Mouse (Mus musculus) intestine, embryonic 14.5 days (tissue): ENCODE results near the gene Atrx. TPM values are rescaled to one million over a fixed set of nuclear protein-coding genes. Genes with fewer than 3 reads are reported as not detected.
"Not testable (repeated sequence)": the region's sequence is repeated elsewhere in the genome, so short reads cannot be mapped to it uniquely, and the experiment has no call there.

Experiments used
- ATAC-seq: fragments of 200-750 bp; cut with Nextera tagmentation; replicated peaks from 2 replicates; pipeline ENCODE4 v1.8.0; 2017; ENCODE audit warnings: low read depth, moderate number of reproducible peaks, moderate TSS enrichment, moderate library complexity; ENCODE audit not compliant: low FRiP score, low TSS enrichment
- DNase-seq: peaks from one replicate; pipeline ENCODE4 v3.0.0-alpha.2; 2018; ENCODE audit warnings: low spot score
- H3K27ac ChIP-seq: fragments of 300-500 bp; sonication (generic); 2 replicates; pipeline ENCODE4 v1.5.1; 2014; ENCODE audit warnings: low read depth, mild to moderate bottlenecking, control low read depth
- H3K27me3 ChIP-seq: fragments of 300-500 bp; sonication (generic); replicated peaks from 2 replicates; pipeline ENCODE4 v1.6.1; 2014; ENCODE audit warnings: low read length, control low read depth; ENCODE audit not compliant: control insufficient read depth, insufficient read depth
- H3K36me3 ChIP-seq: fragments of 300-500 bp; sonication (generic); 2 replicates; pipeline ENCODE4 v1.6.1; 2014; ENCODE audit warnings: low read length, control low read depth; ENCODE audit not compliant: control insufficient read depth, insufficient read depth
- H3K4me1 ChIP-seq: fragments of 300-500 bp; sonication (generic); replicated peaks from 2 replicates; pipeline ENCODE4 v1.6.1; 2014; ENCODE audit warnings: low read length, control low read depth, mixed read lengths; ENCODE audit not compliant: control insufficient read depth, insufficient read depth
- H3K4me2 ChIP-seq: fragments of 300-500 bp; sonication (generic); 2 replicates; pipeline ENCODE4 v1.6.1; 2014; ENCODE audit warnings: low read length
- H3K4me3 ChIP-seq: fragments of 300-500 bp; sonication (generic); 2 replicates; pipeline ENCODE4 v1.5.1; 2014; ENCODE audit warnings: low read depth, low read length, control low read depth, mixed read lengths
- H3K9ac ChIP-seq: fragments of 300-500 bp; sonication (generic); 2 replicates; pipeline ENCODE4 v1.6.1; 2014; ENCODE audit warnings: mild to moderate bottlenecking, low read length
- H3K9me3 ChIP-seq: fragments of 300-500 bp; sonication (generic); 2 replicates; pipeline ENCODE4 v1.6.1; 2016; ENCODE audit warnings: low read length, control low read depth; ENCODE audit not compliant: control insufficient read depth
- WGBS: fragments of 180-500 bp; shearing (Covaris S2); extraction: QIAGEN DNeasy Blood & Tissue Kit; methylation state at CpG from one replicate; pipeline ENCODE4 v1.1.7; 2014; 5-methylcytosine and 5-hydroxymethylcytosine counted together
- polyA plus RNA-seq: library from polyadenylated mRNA; unstranded; fragments of >200 nt; fragmentation: Nextera tagmentation; extraction: Ambion mirVana; gene quantifications from 2 replicates; pipeline ENCODE4 v1.2.1, GENCODE M21; 2014

Gene Atrx
- polyA plus RNA-seq, 1 experiment from 2014 or later: 151 TPM

DNA sequence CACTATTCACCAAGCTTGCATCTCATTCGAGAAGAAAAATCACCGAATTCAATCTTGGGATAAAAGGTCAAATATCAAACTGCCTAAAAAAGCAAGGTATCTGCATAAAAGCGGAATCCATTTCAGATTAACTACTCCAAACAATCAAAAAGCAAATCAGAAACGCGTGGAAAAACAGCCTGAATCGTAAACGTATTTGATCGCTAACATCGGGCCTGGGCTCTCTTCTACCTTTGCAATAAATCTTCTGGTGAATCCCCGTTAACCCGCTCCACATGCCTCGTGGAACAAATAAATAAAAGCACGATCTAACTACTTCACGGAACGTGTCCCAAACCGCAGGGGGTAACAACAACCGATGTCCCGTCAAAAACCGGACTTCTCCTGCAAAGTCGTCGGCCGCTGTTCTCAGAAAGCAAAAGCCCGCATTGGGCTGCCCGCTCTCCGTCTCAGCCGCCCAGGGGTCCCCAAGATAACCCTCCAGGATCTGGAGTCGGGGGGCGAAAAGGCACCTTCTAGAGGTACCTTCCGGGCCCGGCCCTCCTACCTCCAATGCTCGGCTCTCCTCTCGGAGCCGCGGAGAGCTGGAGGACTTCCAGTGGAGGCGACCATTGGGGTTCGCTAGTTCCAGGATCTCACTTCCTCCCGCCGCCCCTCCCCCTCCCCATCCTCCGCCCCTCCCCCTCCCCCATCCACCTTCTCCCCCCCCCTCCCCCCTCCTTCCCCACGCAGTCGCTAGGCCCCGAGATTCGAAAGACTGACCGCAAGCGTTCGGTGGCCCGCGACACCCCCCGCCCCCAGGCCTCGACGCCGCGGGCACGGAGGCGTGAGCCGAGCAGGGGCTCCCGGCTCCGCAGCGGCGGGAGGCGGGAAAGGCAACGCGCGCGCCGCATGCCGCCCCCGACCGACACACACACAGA, 1.0 kb downstream of the Atrx start:
- H3K4me1 ChIP-seq: no peaks in the 10 kb centered on the region; the same call in 1 of the 2 replicates
- WGBS: 17% methylated on average over 36 of the region's 69 CpGs

DNA sequence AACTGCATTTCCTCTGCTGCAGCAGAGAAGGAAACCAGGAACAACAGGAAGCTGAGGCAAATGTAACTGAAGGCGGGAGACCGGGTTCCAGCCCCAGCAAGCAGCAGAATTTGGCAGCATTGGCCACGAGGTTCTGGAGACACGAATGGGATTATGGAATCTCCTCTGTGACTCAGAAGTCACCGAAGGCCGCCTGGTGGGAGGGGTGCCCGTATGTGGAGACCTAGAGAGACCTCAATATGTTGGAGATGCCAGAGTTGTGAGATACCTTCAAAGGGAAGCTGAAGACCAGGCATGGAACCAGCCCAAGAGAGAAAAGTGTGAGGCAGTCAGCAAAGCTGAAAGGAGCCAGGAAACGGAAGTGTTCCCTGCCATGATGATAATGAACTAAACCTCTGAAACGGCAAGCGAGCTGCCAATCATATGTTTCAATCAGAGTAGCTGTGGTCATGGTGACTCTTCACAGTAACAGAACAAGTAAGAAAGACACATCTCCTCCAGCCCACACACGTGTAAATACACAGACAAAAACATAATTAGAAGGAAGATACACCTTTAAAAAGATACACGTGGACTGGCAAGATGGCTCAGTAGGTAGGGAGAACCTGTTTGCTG, 3.0 kb downstream of the Atrx start:
- Histone ChIP-seq H3K27me3 (no peaks in the 10 kb centered on the region), H3K4me2 (no peak overlapping the region), H3K4me3 (no peak overlapping the region), H3K27ac (no peak overlapping the region), H3K9ac (no peak overlapping the region), H3K4me1 (no peaks in the 10 kb centered on the region; the same call in 1 of the 2 replicates), H3K9me3 (no peaks in the 10 kb centered on the region), H3K36me3 (no peaks in the 10 kb centered on the region)
- WGBS: 65% methylated on average over 12 of the region's 12 CpGs
- no peak for ATAC-seq
- no peak for DNase-seq

More for the DNA sequence above, 1.0 kb downstream of the Atrx start:
- peak overlapping the region; percentile 61 for H3K4me2 ChIP-seq
- peak overlapping the region; percentile 92 for H3K9ac ChIP-seq
- peak overlapping the region; percentile 67 for H3K4me3 ChIP-seq
- no peaks in the 10 kb centered on the region for H3K36me3 ChIP-seq
- DNase-seq (peak; percentile 70), ATAC-seq (peak; percentile 66)
- H3K9me3 ChIP-seq: no peaks in the 10 kb centered on the region
- peak overlapping the region; percentile 93 for H3K27ac ChIP-seq
- no peaks in the 10 kb centered on the region for H3K27me3 ChIP-seq

DNA sequence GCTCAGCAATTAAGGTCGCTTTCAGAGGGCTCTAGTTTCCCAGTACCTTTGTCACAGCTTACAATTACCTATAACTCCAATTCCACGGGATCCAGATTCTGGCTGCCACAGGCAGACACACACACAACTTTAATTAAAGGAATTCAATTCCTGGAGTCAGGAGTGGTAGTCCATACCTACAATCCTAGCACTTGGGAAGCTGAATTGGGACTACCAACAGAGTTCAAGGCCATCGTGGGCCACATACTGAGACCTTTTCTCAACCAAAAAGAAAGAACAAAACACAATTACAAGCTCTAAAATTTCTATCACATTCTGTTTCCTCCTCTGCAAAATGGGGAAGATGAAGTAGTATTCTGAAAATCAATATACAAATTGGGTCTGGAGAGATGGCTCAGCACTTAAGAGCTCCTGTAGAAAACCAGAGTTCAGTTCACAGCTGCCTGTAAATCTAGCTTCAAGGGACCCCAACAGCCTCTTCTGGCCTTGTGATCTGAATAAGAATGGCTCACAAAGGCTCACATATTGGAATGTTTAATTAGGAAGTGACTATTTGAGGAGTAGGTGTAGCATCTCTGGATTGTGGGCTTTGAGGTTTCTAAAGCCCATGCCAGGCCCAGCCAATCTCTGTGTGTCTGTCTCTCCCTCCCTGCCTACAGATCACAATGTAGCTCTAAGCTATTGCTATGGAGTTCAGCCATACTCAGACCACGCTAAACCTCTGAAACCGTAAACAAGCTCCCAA, 4.7 kb downstream of the Atrx start:
- ATAC-seq (no peak), DNase-seq (no peak)
- 79% methylated on average over 5 of the region's 5 CpGs for WGBS
- Histone ChIP-seq H3K27ac (no peak overlapping the region), H3K27me3 (no peaks in the 10 kb centered on the region), H3K9me3 (no peaks in the 10 kb centered on the region), H3K36me3 (no peaks in the 10 kb centered on the region), H3K4me1 (no peaks in the 10 kb centered on the region; the same call in 1 of the 2 replicates), H3K9ac (no peak overlapping the region), H3K4me2 (no peak overlapping the region), H3K4me3 (no peak overlapping the region)

DNA sequence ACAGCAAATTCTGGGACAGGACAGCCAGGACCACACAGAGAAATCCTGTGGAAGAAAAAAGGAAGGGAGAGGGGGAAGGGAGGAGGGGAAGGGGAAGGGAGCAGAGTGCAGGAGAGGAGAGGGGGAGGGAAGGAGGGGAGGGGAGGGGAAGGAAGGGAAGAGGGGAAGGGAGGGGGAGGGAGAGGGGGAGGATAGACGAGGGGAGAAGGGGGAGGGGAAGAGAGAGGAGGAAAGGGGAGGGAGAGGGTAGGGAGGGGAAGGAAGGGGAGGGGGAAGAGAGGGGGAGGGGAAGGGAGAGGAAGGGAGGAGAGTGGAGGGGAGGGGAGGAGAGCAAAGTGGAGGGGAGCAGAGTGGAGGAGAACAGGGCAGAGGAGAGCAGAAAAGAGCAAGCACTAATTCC, 5.3 kb downstream of the Atrx start:
- Histone ChIP-seq H3K4me2 (no peak overlapping the region), H3K9me3 (no peaks in the 10 kb centered on the region), H3K4me3 (no peak overlapping the region), H3K9ac (no peak overlapping the region), H3K27me3 (no peaks in the 10 kb centered on the region), H3K4me1 (no peaks in the 10 kb centered on the region; the same call in 1 of the 2 replicates), H3K27ac (no peak overlapping the region), H3K36me3 (no peaks in the 10 kb centered on the region)
- ATAC-seq (no peak), DNase-seq (no peak)
- WGBS: 67% methylated on average over 1 of the region's 1 CpGs

DNA sequence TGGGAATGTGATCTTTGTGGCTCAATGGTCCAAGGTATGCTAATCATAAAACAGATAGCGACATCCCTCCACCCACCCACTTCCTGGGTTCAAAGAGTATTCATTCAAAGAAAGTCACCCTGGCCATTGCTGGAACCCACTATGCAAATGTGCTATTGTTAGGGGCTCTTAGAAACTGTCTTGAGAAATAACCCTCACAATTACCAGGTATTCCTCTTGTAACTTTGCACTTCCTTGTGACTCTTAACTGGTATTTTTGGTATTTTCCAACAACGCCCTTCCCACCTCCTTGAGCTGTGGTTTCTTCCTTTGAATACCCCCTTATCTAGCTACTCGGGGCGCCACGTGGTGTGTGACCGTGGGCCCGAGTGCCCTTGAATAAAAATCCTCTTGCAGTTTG, 6.2 kb downstream of the Atrx start:
- H3K9ac ChIP-seq, H3K4me2 ChIP-seq, H3K4me1 ChIP-seq, ATAC-seq, H3K27me3 ChIP-seq, H3K36me3 ChIP-seq, H3K4me3 ChIP-seq, H3K9me3 ChIP-seq, DNase-seq, H3K27ac ChIP-seq: not testable (repeated sequence)
- WGBS: 94% methylated on average over 7 of the region's 7 CpGs

DNA sequence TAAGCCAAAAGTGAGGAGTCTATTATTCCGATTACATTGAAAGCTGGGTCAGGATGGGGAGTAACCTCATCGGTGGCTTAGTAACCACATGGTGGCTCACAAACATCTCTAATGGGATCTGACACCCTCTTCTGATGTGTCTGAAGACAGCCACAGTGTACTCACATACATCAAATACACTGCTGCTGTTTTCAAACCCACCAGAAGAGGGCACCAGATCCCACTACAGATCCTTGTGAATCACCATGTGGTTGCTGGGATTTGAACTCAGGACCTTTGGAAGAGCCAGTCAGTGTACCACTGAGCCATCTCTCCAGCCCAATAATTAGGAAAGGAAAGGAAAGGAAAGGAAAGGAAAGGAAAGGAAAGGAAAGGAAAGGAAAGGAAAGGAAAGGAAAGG, 7.8 kb downstream of the Atrx start:
- Histone ChIP-seq H3K4me1 (no peaks in the 10 kb centered on the region), H3K27ac (no peak overlapping the region), H3K27me3 (no peaks in the 10 kb centered on the region), H3K36me3 (no peaks in the 10 kb centered on the region), H3K9ac (no peak overlapping the region), H3K9me3 (no peaks in the 10 kb centered on the region), H3K4me2 (no peak overlapping the region), H3K4me3 (no peak overlapping the region)
- DNase-seq (no peak), ATAC-seq (no peak)
- WGBS: 88% methylated on average over 2 of the region's 2 CpGs

DNA sequence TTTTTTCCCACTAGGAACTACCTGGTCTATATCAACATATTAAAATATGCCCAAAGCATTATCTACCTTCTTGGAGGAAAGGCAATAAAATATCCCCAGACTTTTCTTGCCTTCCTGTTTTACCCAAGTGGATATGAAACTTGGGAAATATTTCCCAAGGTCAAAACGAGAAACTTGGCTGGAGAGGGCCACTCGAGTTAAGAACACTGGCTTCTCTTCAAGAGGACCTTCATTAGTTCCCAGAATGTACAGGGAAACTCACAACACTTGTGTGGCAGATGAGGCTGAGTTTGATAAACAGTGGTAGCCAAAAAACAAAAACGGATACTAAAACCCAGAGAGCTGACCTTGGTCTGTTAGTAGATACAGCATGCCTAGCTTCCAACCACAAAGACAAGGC, 17.5 kb downstream of the Atrx start:
- Histone ChIP-seq H3K4me1 (no peaks in the 10 kb centered on the region), H3K4me3 (no peak overlapping the region), H3K27ac (no peak overlapping the region), H3K4me2 (no peak overlapping the region), H3K27me3 (no peaks in the 10 kb centered on the region), H3K36me3 (no peaks in the 10 kb centered on the region), H3K9ac (no peak overlapping the region), H3K9me3 (no peaks in the 10 kb centered on the region)
- ATAC-seq (no peak), DNase-seq (no peak)
- WGBS: 57% methylated on average over 3 of the region's 3 CpGs

DNA sequence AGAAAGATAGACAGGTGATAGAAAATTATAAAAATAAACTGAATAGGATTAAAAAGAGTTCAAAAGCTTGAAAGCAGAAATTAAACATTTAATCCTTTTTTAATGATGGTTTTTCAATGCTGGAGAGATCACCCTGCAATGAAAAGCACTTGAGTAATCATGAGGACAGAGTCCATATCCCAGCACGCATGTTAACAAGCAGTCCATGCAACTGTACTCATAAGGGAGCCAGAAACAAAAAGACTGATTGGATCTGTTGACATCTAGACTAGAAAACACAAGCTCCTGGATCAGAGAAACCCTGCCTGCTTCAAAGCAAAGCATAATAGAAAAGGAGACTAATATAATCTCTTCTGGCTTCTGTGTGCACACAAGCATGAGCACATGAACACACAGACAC, 27.6 kb downstream of the Atrx start:
- H3K4me1 ChIP-seq: no peaks in the 10 kb centered on the region
- no peak overlapping the region for H3K4me3 ChIP-seq
- ATAC-seq (no peak), DNase-seq (no peak)
- H3K27ac ChIP-seq: no peak overlapping the region
- no peaks in the 10 kb centered on the region for H3K9me3 ChIP-seq
- no peaks in the 10 kb centered on the region for H3K27me3 ChIP-seq
- WGBS: 80% methylated on average over 1 of the region's 1 CpGs
- no peak overlapping the region for H3K9ac ChIP-seq
- no peaks in the 10 kb centered on the region for H3K36me3 ChIP-seq
- no peak overlapping the region for H3K4me2 ChIP-seq
